Mouse (Mus musculus): ENCODE data around the gene Gm5478.
"Not testable (repeated sequence)": the region's sequence is repeated elsewhere in the genome, so short reads cannot be mapped to it uniquely, and the experiment has no call there.

Gm5478 gene

DNA sequence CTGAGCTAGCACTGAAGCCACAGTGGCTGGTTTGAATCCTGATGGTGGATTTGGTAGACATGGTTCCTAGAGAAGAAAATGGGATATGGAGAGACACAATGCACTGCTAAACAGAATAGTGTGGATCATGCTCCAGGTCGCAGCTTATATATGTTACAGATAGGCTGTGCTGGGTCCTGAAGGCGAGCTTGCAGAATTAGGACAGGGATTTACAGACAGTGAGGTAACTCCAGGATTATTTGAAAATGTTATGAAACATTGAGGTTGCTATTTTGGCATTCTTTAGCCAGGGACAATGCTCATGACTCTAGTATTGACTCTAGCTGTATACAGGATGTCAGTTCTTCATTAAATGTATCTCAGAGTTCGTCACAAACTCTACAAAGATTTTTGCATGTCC, at the start of gene Gm5478:
Gene Gm5478, minus strand, starts transcription at position 101 of the 400 bp plus-strand sequence.
- no peak for DNase-seq (ENCODE audit: low spot score in 2 of 2)

DNA sequence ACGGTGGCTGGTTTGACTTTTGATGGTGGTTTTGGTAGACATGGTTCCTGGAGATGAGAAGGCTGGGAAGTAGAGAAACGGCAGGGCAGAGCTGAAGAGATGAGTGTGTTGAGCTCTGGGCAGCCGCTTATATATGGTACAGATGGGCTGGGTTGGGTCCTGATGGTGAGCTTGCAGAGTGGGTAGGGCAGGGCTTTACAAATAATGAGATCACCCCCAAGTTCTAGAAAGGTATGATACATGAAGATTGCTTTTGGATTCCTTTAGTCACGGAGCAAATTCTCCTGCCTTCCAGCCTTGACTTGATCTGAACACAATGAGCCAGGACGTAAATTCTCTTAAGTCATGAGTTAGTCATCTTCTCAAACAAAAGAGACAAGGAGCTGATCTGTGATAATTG, 47.0 kb upstream of the Gm5478 start, which contains the start of gene Krt6a:
Gene Krt6a, minus strand, starts transcription at position 101 of the 400 bp plus-strand sequence.
- DNase-seq (ENCODE audit: low spot score in 2 of 2), result no peak

DNA sequence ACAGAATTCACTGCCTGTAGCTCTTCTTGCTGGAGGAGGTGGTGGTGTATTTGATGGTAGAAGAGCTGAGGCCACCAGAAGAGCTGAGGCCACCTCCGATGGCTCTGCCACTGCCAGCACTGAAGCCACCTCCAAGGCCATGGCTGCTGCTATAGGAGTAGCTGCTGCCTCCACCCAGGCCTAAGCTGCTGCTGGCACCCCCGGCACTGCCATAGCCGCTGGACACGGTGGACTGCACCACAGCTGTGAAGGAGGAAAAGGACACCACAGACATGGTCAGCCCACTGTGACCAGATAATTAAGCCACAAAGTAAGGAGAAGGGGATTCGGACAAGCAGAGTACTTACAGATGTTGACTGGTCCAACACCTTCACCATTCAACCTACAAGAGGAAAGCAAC, 43.3 kb upstream of the Gm5478 start:
- DNase-seq (ENCODE audit: low spot score in 2 of 2), result not testable (repeated sequence)

DNA sequence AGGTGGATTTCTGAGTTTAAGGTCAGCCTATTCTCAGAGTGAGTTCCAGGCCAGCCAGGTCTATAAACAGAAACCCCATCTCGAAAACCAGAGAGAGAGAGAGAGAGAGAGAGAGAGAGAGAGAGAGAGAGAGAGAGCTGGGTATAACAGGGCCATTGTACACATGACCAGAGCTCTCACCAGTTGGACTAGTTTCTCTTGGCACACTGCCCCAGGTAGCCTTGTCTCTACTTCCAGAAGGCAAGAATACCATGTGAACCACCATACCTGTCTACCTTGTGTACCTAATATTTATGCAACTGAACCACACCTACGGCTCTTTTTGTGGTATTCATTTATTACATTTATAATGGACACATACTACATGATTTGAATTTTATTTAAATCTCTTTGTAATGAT, 41.0 kb upstream of the Gm5478 start:
- DNase-seq (ENCODE audit: low spot score in 2 of 2), result no peak

GRCm38 (mm10) chr15:101680187-101680586, 33.0 kb upstream of the Gm5478 start, which contains the start of gene Krt6b:
TSS of gene Krt6b (minus strand) at chr15:101680287.
- DNase-seq (ENCODE audit: low spot score in 2 of 2), result no peak

- no peak for DNase-seq (ENCODE audit: low spot score in 2 of 2)
Observed at GRCm38 (mm10) chr15:101675978-101676377, 28.8 kb upstream of the Gm5478 start.

DNA sequence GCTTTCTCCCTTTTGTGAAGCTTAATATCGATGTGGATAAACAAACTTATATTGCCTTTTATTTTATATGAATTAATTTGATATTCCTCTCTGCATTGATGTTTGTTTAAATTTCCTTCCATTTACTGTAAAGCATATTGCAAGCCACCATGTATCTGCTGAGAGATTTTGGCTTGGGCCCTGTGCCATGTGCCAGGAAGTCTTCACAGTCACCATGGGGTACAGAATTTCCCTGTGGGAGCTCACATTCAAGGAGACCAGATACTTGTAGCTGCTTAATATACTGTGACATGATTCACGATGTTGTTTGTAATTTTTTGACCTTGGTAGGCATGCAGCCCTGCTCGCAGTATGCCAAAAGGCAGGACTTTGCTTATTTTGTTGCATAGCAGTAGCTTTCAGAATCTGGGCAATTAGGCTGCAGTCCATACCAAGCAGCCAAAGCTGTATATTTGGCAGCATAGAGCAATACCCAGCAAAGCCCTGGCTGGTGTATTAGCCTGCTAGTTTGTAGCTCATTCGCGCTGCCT, 5.6 kb upstream of the Gm5478 start:
- no peak for DNase-seq (ENCODE audit: low spot score in 2 of 2)

GRCm38 (mm10) chr15:101627884-101628283, 19.3 kb downstream of the Gm5478 start, which contains the start of gene Gm5414:
TSS of gene Gm5414 (minus strand) at chr15:101628188.
- DNase-seq (ENCODE audit: low spot score in 2 of 2), result no peak

DNA sequence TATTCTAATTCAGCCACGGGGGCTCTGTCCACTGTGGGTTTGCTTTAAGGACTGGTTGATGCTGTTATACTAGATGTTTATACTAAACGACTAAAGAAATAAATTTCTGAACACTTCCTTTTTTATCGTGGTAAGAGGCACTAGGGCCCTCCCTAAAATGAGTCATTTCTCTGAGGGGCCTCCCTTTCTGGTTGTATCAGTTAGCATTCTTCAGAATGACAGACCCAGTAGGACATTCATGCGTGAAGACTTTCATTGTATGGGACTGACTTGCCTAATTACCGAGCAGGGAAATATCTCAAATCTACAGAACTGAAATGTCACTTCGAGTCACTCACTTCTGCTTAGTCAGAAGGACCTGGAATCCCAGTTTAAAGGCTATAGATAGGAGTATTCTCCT, 48.1 kb downstream of the Gm5478 start:
- DNase-seq (ENCODE audit: low spot score in 2 of 2), result no peak

All from right cerebral cortex, postnatal 10 days (tissue).